Mouse (Mus musculus) kidney, adult 2 months (tissue): ENCODE data around the gene Hunk.

Experiments used
- CTCF ChIP-seq: fragments of 200-500 bp; conservative IDR thresholded peaks from 2 replicates; pipeline ENCODE4 v1.5.1; 2011; ENCODE audit warnings: low read depth, mild to moderate bottlenecking, control low read depth, low read length, moderate library complexity, mixed read lengths; ENCODE audit not compliant: insufficient read depth, insufficient read length
- POLR2A ChIP-seq: fragments of 200-500 bp; IDR thresholded peaks from one replicate; pipeline ENCODE4 v1.6.1; 2011; ENCODE audit warnings: low read depth, low read length, control low read depth

DNA sequence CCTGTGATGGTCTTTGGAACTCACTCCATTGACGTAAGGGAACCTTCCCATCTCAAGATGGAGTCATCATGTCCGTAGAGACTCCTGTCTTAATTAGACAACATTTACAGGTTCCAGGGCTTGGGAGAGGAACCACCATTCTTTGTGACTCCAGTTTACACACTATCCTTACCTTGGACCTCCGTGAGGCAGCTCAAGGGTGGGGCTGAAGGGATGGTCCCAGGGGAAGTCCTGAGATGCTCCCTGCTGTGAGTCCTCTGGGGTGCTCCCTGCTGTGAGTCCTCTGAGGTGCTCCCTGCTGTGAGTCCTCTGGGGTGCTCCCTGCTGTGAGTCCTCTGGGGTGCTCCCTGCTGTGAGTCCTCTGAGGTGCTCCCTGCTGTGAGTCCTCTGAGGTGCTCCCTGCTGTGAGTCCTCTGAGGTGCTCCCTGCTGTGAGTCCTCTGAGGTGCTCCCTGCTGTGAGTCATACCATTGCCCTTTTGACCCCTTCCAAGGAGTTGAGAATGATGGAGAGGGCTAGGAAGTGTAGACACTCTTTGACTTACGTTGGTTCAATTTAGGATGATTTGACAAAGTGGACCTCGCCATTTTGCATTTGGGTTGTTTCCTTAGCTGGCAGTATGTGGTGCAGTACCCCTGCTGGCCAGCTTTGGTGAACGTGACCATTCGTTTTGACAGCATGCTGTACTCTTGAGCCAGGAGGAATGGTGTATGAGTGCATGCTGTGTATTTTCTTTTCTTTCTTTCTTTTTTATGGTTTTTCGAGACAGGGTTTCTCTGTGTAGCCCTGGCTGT is 42.2 kb downstream of the Hunk start:
- TF ChIP-seq CTCF = no peak
- no peak for TF ChIP-seq POLR2A
